Comparison of ENCODE assay signal across 20 mouse cellular contexts in genomic region chrX:11988191-11988896, GRCm38 (mm10).
DNase-seq lines count a peak whose midpoint lies in the region; ATAC-seq and TF ChIP-seq lines count a peak whose summit lies in the region.
"Had no signal": no experiment of that assay in that cellular context is flagged by ENCODE, and none has a peak within 500 bp of the region (broad histone marks: within the 10 kb centered on the region; RNA-seq: fewer than 3 reads in every experiment).

No protein-coding gene starts in this region.

- no peak overlapping the region for H3K9ac ChIP-seq in hindbrain, embryonic 16.5 days (ENCODE audit: low read depth, low read length)
- no peak overlapping the region for H3K9ac ChIP-seq in midbrain, embryonic 16.5 days (ENCODE audit: low read depth, low read length)
- H3K9ac ChIP-seq: embryonic facial prominence, embryonic 12.5 days; forebrain, embryonic 12.5 days; heart, embryonic 12.5 days; hindbrain, embryonic 13.5 days; intestine, embryonic 15.5 days had no signal

- H3K27ac ChIP-seq in hindbrain, embryonic 10.5 days: no peak overlapping the region
- H3K27ac ChIP-seq in hindbrain, embryonic 16.5 days (ENCODE audit: low read depth, low read length): no peak overlapping the region
- H3K27ac ChIP-seq in midbrain, embryonic 10.5 days (replicated peaks): peak overlapping the region; percentile 39; the same call in 1 of the 2 replicates
- no peak overlapping the region for H3K27ac ChIP-seq in midbrain, embryonic 16.5 days (ENCODE audit: low read length)
- H3K27ac ChIP-seq in left cerebral cortex, adult 2 months: no peak overlapping the region
- H3K27ac ChIP-seq: embryonic facial prominence, embryonic 12.5 days; forebrain, embryonic 12.5 days; hindbrain, embryonic 13.5 days; intestine, embryonic 15.5 days had no signal

- no peaks in the 10 kb centered on the region for H3K36me3 ChIP-seq in hindbrain, embryonic 10.5 days
- H3K36me3 ChIP-seq in hindbrain, embryonic 16.5 days (ENCODE audit: control insufficient read depth, insufficient read depth, low read length): no peaks in the 10 kb centered on the region
- no peaks in the 10 kb centered on the region for H3K36me3 ChIP-seq in midbrain, embryonic 10.5 days
- no peaks in the 10 kb centered on the region for H3K36me3 ChIP-seq in midbrain, embryonic 16.5 days (ENCODE audit: control insufficient read depth, insufficient read depth, low read length)
- H3K36me3 ChIP-seq: embryonic facial prominence, embryonic 12.5 days; forebrain, embryonic 12.5 days; heart, embryonic 12.5 days; hindbrain, embryonic 13.5 days; intestine, embryonic 15.5 days had no signal

- TF ChIP-seq CTCF in left cerebral cortex, adult 2 months (IDR thresholded peaks at IDR 0.05): no peak

- peak; percentile 60 for DNase-seq in hindbrain, embryonic 10.5 days (ENCODE audit: low spot score)
- DNase-seq in midbrain, embryonic 10.5 days (ENCODE audit: low spot score): peak; percentile 53
- peak; percentile 16 for DNase-seq in 416B (ENCODE audit: low read depth)
- DNase-seq in embryo, embryonic 11 days: peak; percentile 44
- DNase-seq in left cerebral cortex, adult 2 months (ENCODE audit: extremely low spot score in 1 of 2, low spot score in 2 of 2): no peak
- DNase-seq: adrenal gland, adult 8-10 months; adrenal gland, postnatal 36 days; cerebellum, adult 11-12 months; cerebellum, adult 9-10 months; cerebellum, postnatal 25 days; gastrocnemius, postnatal 10 days had no signal

- peaks cover 64% of the 10 kb centered on the region for H3K27me3 ChIP-seq in hindbrain, embryonic 10.5 days (ENCODE audit: insufficient read depth, poor library complexity, severe bottlenecking)
- no peaks in the 10 kb centered on the region for H3K27me3 ChIP-seq in hindbrain, embryonic 16.5 days (replicated peaks; ENCODE audit: control insufficient read depth, insufficient read depth, low read length)
- peaks cover 89% of the 10 kb centered on the region for H3K27me3 ChIP-seq in midbrain, embryonic 10.5 days (ENCODE audit: low read depth, poor library complexity, severe bottlenecking)
- H3K27me3 ChIP-seq in midbrain, embryonic 16.5 days (ENCODE audit: control insufficient read depth, insufficient read depth, low read depth, low read length): no peaks in the 10 kb centered on the region; the same call in 1 of the 2 replicates
- H3K27me3 ChIP-seq: intestine, embryonic 15.5 days had no signal

- H3K4me2 ChIP-seq in hindbrain, embryonic 16.5 days (ENCODE audit: low read length): no peak overlapping the region
- H3K4me2 ChIP-seq in midbrain, embryonic 16.5 days (ENCODE audit: low read length): no peak overlapping the region
- H3K4me2 ChIP-seq: embryonic facial prominence, embryonic 12.5 days; forebrain, embryonic 12.5 days; heart, embryonic 12.5 days; hindbrain, embryonic 13.5 days; intestine, embryonic 15.5 days had no signal

- peaks cover 23% of the 10 kb centered on the region for H3K4me1 ChIP-seq in hindbrain, embryonic 10.5 days (replicated peaks)
- H3K4me1 ChIP-seq in hindbrain, embryonic 16.5 days (ENCODE audit: control insufficient read depth, insufficient read depth, low read depth, low read length): no peaks in the 10 kb centered on the region
- peaks cover 29% of the 10 kb centered on the region for H3K4me1 ChIP-seq in midbrain, embryonic 10.5 days
- no peaks in the 10 kb centered on the region for H3K4me1 ChIP-seq in midbrain, embryonic 16.5 days (ENCODE audit: control insufficient read depth, insufficient read depth, low read length)
- H3K4me1 ChIP-seq: embryonic facial prominence, embryonic 12.5 days; forebrain, embryonic 12.5 days; intestine, embryonic 15.5 days had no signal

- ATAC-seq in hindbrain, embryonic 16.5 days: no peak
- ATAC-seq in midbrain, embryonic 16.5 days: no peak
- no peak for ATAC-seq in erythroid progenitor cell, adult 5-6 weeks (replicated peaks; ENCODE audit: low FRiP score, poor library complexity, severe bottlenecking)
- ATAC-seq: forebrain, embryonic 16.5 days; intestine, embryonic 15.5 days had no signal

- H3K9me3 ChIP-seq in hindbrain, embryonic 10.5 days: no peaks in the 10 kb centered on the region
- H3K9me3 ChIP-seq in hindbrain, embryonic 16.5 days (ENCODE audit: control insufficient read depth, low read length): no peaks in the 10 kb centered on the region
- no peaks in the 10 kb centered on the region for H3K9me3 ChIP-seq in midbrain, embryonic 10.5 days (replicated peaks)
- no peaks in the 10 kb centered on the region for H3K9me3 ChIP-seq in midbrain, embryonic 16.5 days (replicated peaks; ENCODE audit: control insufficient read depth, low read length, poor library complexity, severe bottlenecking)
- H3K9me3 ChIP-seq: embryonic facial prominence, embryonic 12.5 days; forebrain, embryonic 12.5 days; heart, embryonic 12.5 days; hindbrain, embryonic 13.5 days; intestine, embryonic 15.5 days had no signal

- WGBS in hindbrain, embryonic 10.5 days: 27% methylated on average over 7 of the region's 7 CpGs
- 33% methylated on average over 7 of the region's 7 CpGs for WGBS in hindbrain, embryonic 16.5 days
- 39% methylated on average over 7 of the region's 7 CpGs for WGBS in midbrain, embryonic 10.5 days
- 46% methylated on average over 7 of the region's 7 CpGs for WGBS in midbrain, embryonic 16.5 days

- intact Hi-C loops in left cerebral cortex, adult 2 months (cut with DNase I): no loop called here

- H3K4me3 ChIP-seq in hindbrain, embryonic 10.5 days: no peak overlapping the region
- H3K4me3 ChIP-seq in hindbrain, embryonic 16.5 days (ENCODE audit: low read length): no peak overlapping the region
- no peak overlapping the region for H3K4me3 ChIP-seq in midbrain, embryonic 10.5 days
- H3K4me3 ChIP-seq in midbrain, embryonic 16.5 days (ENCODE audit: low read depth, low read length): no peak overlapping the region
- no peak overlapping the region for H3K4me3 ChIP-seq in left cerebral cortex, adult 2 months
- H3K4me3 ChIP-seq: embryonic facial prominence, embryonic 12.5 days; forebrain, embryonic 12.5 days; heart, embryonic 12.5 days; hindbrain, embryonic 13.5 days; intestine, embryonic 15.5 days had no signal

Comparison
In these comparisons a context has a peak if more than half of its experiments do, and no peak if none do; other contexts are left out.
1. DNase-seq: peak in hindbrain, embryonic 10.5 days (single experiment), midbrain, embryonic 10.5 days (single experiment), 416B (single experiment) and embryo, embryonic 11 days (single experiment); none in left cerebral cortex, adult 2 months (0 of 2).